Mouse (Mus musculus) left cerebral cortex, postnatal 4 days (tissue): Measurements from ENCODE around the gene Man2a1. TPM values are rescaled to one million over a fixed set of nuclear protein-coding genes. Genes with fewer than 3 reads are reported as not detected.
A peak's percentile ranks its signal among the peaks of the same experiment; 100 is the strongest.
"Not testable (repeated sequence)": the region's sequence is repeated elsewhere in the genome, so short reads cannot be mapped to it uniquely, and the experiment has no call there.

Experiments used
- DNase-seq: peaks from one replicate; pipeline ENCODE4 v3.0.0-alpha.2; 2022
- intact Hi-C: fragments of 180-260 bp; cut with DNase I; formaldehyde crosslinking; loops from one replicate; pipeline ENCODE4 v1.15.1; 2025
- total RNA-seq, 2 experiments: library from RNA; stranded (reverse); gene quantifications; 2 replicates each; pipeline ENCODE4 v1.2.3; 2021

Man2a1 gene
- total RNA-seq, 2 experiments from 2014 or later = 21.1 to 21.7 TPM

- intact Hi-C loops = no loop called here
- no peak for DNase-seq
Measured at GRCm38 (mm10) chr17:64749146-64749545, 148.6 kb downstream of the Man2a1 start.

- DNase-seq = no peak
- intact Hi-C loops = no loop called here
Measured at GRCm38 (mm10) chr17:64751249-64751648, 150.7 kb downstream of the Man2a1 start.

GRCm38 (mm10) chr17:64752126-64753019 lies 151.8 kb downstream of the Man2a1 start:
- intact Hi-C loops = no loop called here
- no peak for DNase-seq

GRCm38 (mm10) chr17:64753507-64753906 lies 153.0 kb downstream of the Man2a1 start:
- intact Hi-C loops = no loop called here
- DNase-seq = no peak

- DNase-seq = peak; percentile 69
- intact Hi-C loops = no loop called here
Measured at GRCm38 (mm10) chr17:64754142-64754863, 153.8 kb downstream of the Man2a1 start.

GRCm38 (mm10) chr17:64755191-64755590 lies 154.7 kb downstream of the Man2a1 start:
- no peak for DNase-seq
- intact Hi-C loops = no loop called here

GRCm38 (mm10) chr17:64762651-64763050 lies 162.1 kb downstream of the Man2a1 start:
- DNase-seq, intact Hi-C loops: not testable (repeated sequence)

GRCm38 (mm10) chr17:64763491-64763890 lies 163.0 kb downstream of the Man2a1 start:
- no peak for DNase-seq
- intact Hi-C loops = no loop called here

GRCm38 (mm10) chr17:64764175-64765122 lies 163.9 kb downstream of the Man2a1 start:
- intact Hi-C loops = no loop called here
- DNase-seq = no peak

GRCm38 (mm10) chr17:64765286-64765685 lies 164.8 kb downstream of the Man2a1 start:
- intact Hi-C loops = no loop called here
- DNase-seq = peak; percentile 39

- intact Hi-C loops = no loop called here
Measured at GRCm38 (mm10) chr17:64766507-64766906, 166.0 kb downstream of the Man2a1 start.

GRCm38 (mm10) chr17:64770277-64770676 lies 169.7 kb downstream of the Man2a1 start:
- intact Hi-C loops = no loop called here
- peak; percentile 41 for DNase-seq

More at GRCm38 (mm10) chr17:64766507-64766906, 166.0 kb downstream of the Man2a1 start:
- DNase-seq = no peak

- no peak for DNase-seq
- intact Hi-C loops = no loop called here
Measured at GRCm38 (mm10) chr17:64772611-64773010, 172.1 kb downstream of the Man2a1 start.

GRCm38 (mm10) chr17:64774218-64774617 lies 173.7 kb downstream of the Man2a1 start:
- intact Hi-C loops = no loop called here
- DNase-seq = no peak

GRCm38 (mm10) chr17:64778300-64778699 lies 177.8 kb downstream of the Man2a1 start:
- intact Hi-C loops = no loop called here
- no peak for DNase-seq

GRCm38 (mm10) chr17:64778756-64779155 lies 178.2 kb downstream of the Man2a1 start:
- DNase-seq = no peak
- intact Hi-C loops = no loop called here

- intact Hi-C loops = no loop called here
- no peak for DNase-seq
Measured at GRCm38 (mm10) chr17:64780753-64781490, 180.4 kb downstream of the Man2a1 start.

GRCm38 (mm10) chr17:64782307-64782706 lies 181.8 kb downstream of the Man2a1 start:
- intact Hi-C loops = no loop called here
- no peak for DNase-seq

- DNase-seq = no peak
- intact Hi-C loops = no loop called here
Measured at GRCm38 (mm10) chr17:64785961-64786360, 185.4 kb downstream of the Man2a1 start.

- no peak for DNase-seq
- intact Hi-C loops = no loop called here
Measured at GRCm38 (mm10) chr17:64788301-64788700, 187.8 kb downstream of the Man2a1 start.
